Comparison of ENCODE assay signal across 13 mouse cellular contexts in the genomic region with DNA sequence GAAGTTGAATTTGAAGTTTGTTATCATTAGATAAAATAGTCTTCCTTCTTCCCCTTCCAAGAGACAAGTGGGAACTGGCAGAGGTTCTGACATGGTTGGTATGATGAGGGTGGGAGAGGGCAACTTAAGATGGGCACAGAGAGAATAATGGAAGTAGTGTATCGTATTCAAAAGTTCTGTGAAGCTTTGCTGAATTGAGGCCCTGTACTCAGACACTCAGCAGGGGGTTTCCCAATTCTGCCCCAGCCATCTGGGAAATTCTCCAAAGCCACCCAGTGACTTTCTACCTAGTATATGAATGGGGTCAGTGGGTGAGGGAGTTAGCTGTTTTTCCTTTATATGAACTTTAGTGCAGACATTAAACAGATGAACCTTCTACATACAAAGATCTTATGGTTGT.
"Had no signal": no experiment of that assay in that cellular context is flagged by ENCODE, and none has a peak within 500 bp of the region (broad histone marks: within the 10 kb centered on the region; RNA-seq: fewer than 3 reads in every experiment).

No protein-coding gene starts in this region.

- H3K9me3 ChIP-seq: limb, embryonic 12.5 days; liver, embryonic 13.5 days; midbrain, embryonic 12.5 days; neural tube, embryonic 13.5 days; stomach, embryonic 15.5 days had no signal

- H3K4me2 ChIP-seq: limb, embryonic 12.5 days; liver, embryonic 13.5 days; midbrain, embryonic 12.5 days; neural tube, embryonic 13.5 days; stomach, embryonic 15.5 days had no signal

- H3K9ac ChIP-seq: limb, embryonic 12.5 days; liver, embryonic 13.5 days; midbrain, embryonic 12.5 days; neural tube, embryonic 13.5 days; stomach, embryonic 15.5 days had no signal

- H3K4me1 ChIP-seq: limb, embryonic 12.5 days; liver, embryonic 13.5 days; midbrain, embryonic 12.5 days; neural tube, embryonic 13.5 days; stomach, embryonic 15.5 days had no signal

- DNase-seq: kidney, postnatal 10 days; kidney, postnatal 4 days; liver; liver, embryonic 13.5 days; lung, adult 18-20 months; right cerebral cortex, postnatal 14 days; thymus, postnatal 4 days had no signal

- ATAC-seq: midbrain, embryonic 16.5 days had no signal

- H3K27me3 ChIP-seq: limb, embryonic 12.5 days; liver, embryonic 13.5 days; midbrain, embryonic 12.5 days; neural tube, embryonic 13.5 days; stomach, embryonic 15.5 days had no signal

- H3K4me3 ChIP-seq: layer of hippocampus, adult 2 months; limb, embryonic 12.5 days; liver, embryonic 13.5 days; midbrain, embryonic 12.5 days; neural tube, embryonic 13.5 days; stomach, embryonic 15.5 days had no signal

- H3K36me3 ChIP-seq: limb, embryonic 12.5 days; liver, embryonic 13.5 days; midbrain, embryonic 12.5 days; neural tube, embryonic 13.5 days; stomach, embryonic 15.5 days had no signal

- H3K27ac ChIP-seq: layer of hippocampus, adult 2 months; limb, embryonic 12.5 days; liver, embryonic 13.5 days; midbrain, embryonic 12.5 days; neural tube, embryonic 13.5 days; stomach, embryonic 15.5 days had no signal
